Mouse (Mus musculus): ENCODE data around the gene Cx3cr1.

GRCm38 (mm10) chr9:119985881-119986574 is 83.7 kb downstream of the Cx3cr1 start:
- TF ChIP-seq CTCF (conservative IDR thresholded peaks at IDR 0.05; ENCODE audit: low read length) (no peak), POU5F1 (IDR thresholded peaks at IDR 0.05; ENCODE audit: borderline replicate concordance, low read length) (no peak)
